Comparison of ENCODE assay signal across 10 mouse cellular contexts in genomic region chr1:139079523-139079922, GRCm38 (mm10).
DNase-seq lines count a peak whose midpoint lies in the region; ATAC-seq lines count a peak whose summit lies in the region.
"Had no signal": no experiment of that assay in that cellular context is flagged by ENCODE, and none has a peak within 500 bp of the region (broad histone marks: within the 10 kb centered on the region; RNA-seq: fewer than 3 reads in every experiment).

No protein-coding gene starts in this region.

- no peak for DNase-seq in hindbrain, embryonic 10.5 days (ENCODE audit: low spot score)
- DNase-seq in 416B (ENCODE audit: low read depth): peak; percentile 68
- DNase-seq in NIH3T3 (ENCODE audit: low read depth): peak; percentile 42
- peak; percentile 44 for DNase-seq in layer of hippocampus, adult 9-11 months
- DNase-seq in kidney, adult 18-20 months: no peak
- DNase-seq in gastrocnemius, postnatal 25 days: no peak
- DNase-seq: cerebellum, postnatal 36 days; gastrocnemius, postnatal 14 days had no signal

- H3K27ac ChIP-seq in hindbrain, embryonic 15.5 days (replicated peaks): no peak overlapping the region
- H3K27ac ChIP-seq in hindbrain, embryonic 10.5 days: no peak overlapping the region
- H3K27ac ChIP-seq in liver, embryonic 12.5 days: no peak overlapping the region

- no peak overlapping the region for H3K9ac ChIP-seq in hindbrain, embryonic 15.5 days
- H3K9ac ChIP-seq in liver, embryonic 12.5 days: no peak overlapping the region

- H3K4me1 ChIP-seq in hindbrain, embryonic 15.5 days (replicated peaks): peaks cover 9% of the 10 kb centered on the region
- H3K4me1 ChIP-seq in hindbrain, embryonic 10.5 days (replicated peaks): no peaks in the 10 kb centered on the region
- H3K4me1 ChIP-seq in liver, embryonic 12.5 days: peaks cover 3% of the 10 kb centered on the region; the same call in 1 of the 2 replicates

- no peaks in the 10 kb centered on the region for H3K36me3 ChIP-seq in hindbrain, embryonic 15.5 days
- H3K36me3 ChIP-seq in hindbrain, embryonic 10.5 days: no peaks in the 10 kb centered on the region
- H3K36me3 ChIP-seq in liver, embryonic 12.5 days: no peaks in the 10 kb centered on the region

- peak; percentile 59; the same call in 1 of the 2 replicates for ATAC-seq in hindbrain, embryonic 15.5 days (ENCODE audit: low FRiP score, low read depth)
- ATAC-seq in liver, embryonic 12.5 days: no peak

- no peaks in the 10 kb centered on the region for H3K9me3 ChIP-seq in hindbrain, embryonic 15.5 days
- H3K9me3 ChIP-seq in hindbrain, embryonic 10.5 days: no peaks in the 10 kb centered on the region
- H3K9me3 ChIP-seq in liver, embryonic 12.5 days (replicated peaks): no peaks in the 10 kb centered on the region

- 61% methylated on average over 6 of the region's 6 CpGs for WGBS in hindbrain, embryonic 15.5 days
- 89% methylated on average over 6 of the region's 6 CpGs for WGBS in hindbrain, embryonic 10.5 days
- 69% methylated on average over 6 of the region's 6 CpGs for WGBS in liver, embryonic 12.5 days (ENCODE audit: insufficient replicate concordance)

- no peak overlapping the region for H3K4me2 ChIP-seq in hindbrain, embryonic 15.5 days
- H3K4me2 ChIP-seq in liver, embryonic 12.5 days: no peak overlapping the region

- H3K27me3 ChIP-seq in hindbrain, embryonic 15.5 days: no peaks in the 10 kb centered on the region
- no peaks in the 10 kb centered on the region for H3K27me3 ChIP-seq in hindbrain, embryonic 10.5 days (ENCODE audit: insufficient read depth, poor library complexity, severe bottlenecking)
- no peaks in the 10 kb centered on the region for H3K27me3 ChIP-seq in liver, embryonic 12.5 days (replicated peaks)

- no peak overlapping the region for H3K4me3 ChIP-seq in hindbrain, embryonic 15.5 days
- H3K4me3 ChIP-seq in hindbrain, embryonic 10.5 days: no peak overlapping the region
- no peak overlapping the region for H3K4me3 ChIP-seq in liver, embryonic 12.5 days

Comparison
In these comparisons a context has a peak if more than half of its experiments do, and no peak if none do; other contexts are left out.
1. DNase-seq: peak in 416B (single experiment), NIH3T3 (single experiment) and layer of hippocampus, adult 9-11 months (single experiment); none in hindbrain, embryonic 10.5 days (single experiment), kidney, adult 18-20 months (single experiment) and gastrocnemius, postnatal 25 days (single experiment).